Mouse (Mus musculus) large intestine, adult 2 months (tissue): ENCODE results near the gene Qtrt2. TPM values are rescaled to one million over a fixed set of nuclear protein-coding genes. Genes with fewer than 3 reads are reported as not detected.

ENCODE experiments used
- DNase-seq: peaks from one replicate; pipeline ENCODE4 v3.0.0-alpha.2; 2012; ENCODE audit warnings: low read depth, low spot score
- WGBS: fragments of 180-500 bp; shearing (Covaris S2); methylation state at CpG from one replicate; pipeline ENCODE4 v1.1.7; 2018; 5-methylcytosine and 5-hydroxymethylcytosine counted together
- polyA plus RNA-seq: library from polyadenylated mRNA; depleted of rRNA; stranded (reverse); fragments of >200 nt; gene quantifications from 2 replicates; pipeline ENCODE4 v1.2.3, GENCODE M21; 2012; rRNA removed

Gene Qtrt2
- polyA plus RNA-seq: 9.7 and 11.9 TPM in 2 replicates

GRCm38 (mm10) chr16:43926341-43926859, at the start of gene Qtrt2:
TSS of gene Qtrt2 (minus strand) at chr16:43926809.
- DNase-seq: no peak
- 79% methylated on average over 6 of the region's 6 CpGs for WGBS

GRCm38 (mm10) chr16:43973606-43974220, 47.1 kb upstream of the Qtrt2 start:
- DNase-seq: no peak
- 89% methylated on average over 22 of the region's 22 CpGs for WGBS

GRCm38 (mm10) chr16:43973147-43973546, 46.5 kb upstream of the Qtrt2 start:
- no peak for DNase-seq
- WGBS: 86% methylated on average over 11 of the region's 11 CpGs

GRCm38 (mm10) chr16:43972391-43972790, 45.8 kb upstream of the Qtrt2 start:
- 96% methylated on average over 2 of the region's 2 CpGs for WGBS

GRCm38 (mm10) chr16:43971741-43972140, 45.1 kb upstream of the Qtrt2 start:
- DNase-seq: no peak
- WGBS: 56% methylated on average over 9 of the region's 9 CpGs

More at GRCm38 (mm10) chr16:43972391-43972790, 45.8 kb upstream of the Qtrt2 start:
- no peak for DNase-seq

GRCm38 (mm10) chr16:43971189-43971588, 44.6 kb upstream of the Qtrt2 start:
- no peak for DNase-seq
- 78% methylated on average over 11 of the region's 11 CpGs for WGBS

GRCm38 (mm10) chr16:43970426-43970825, 43.8 kb upstream of the Qtrt2 start:
- WGBS: 87% methylated on average over 3 of the region's 3 CpGs

GRCm38 (mm10) chr16:43965781-43966389, 39.3 kb upstream of the Qtrt2 start:
- no peak for DNase-seq
- WGBS: 86% methylated on average over 13 of the region's 13 CpGs

More at GRCm38 (mm10) chr16:43970426-43970825, 43.8 kb upstream of the Qtrt2 start:
- no peak for DNase-seq

GRCm38 (mm10) chr16:43963780-43964179, 37.2 kb upstream of the Qtrt2 start:
- WGBS: 87% methylated on average over 3 of the region's 3 CpGs
- DNase-seq: no peak

GRCm38 (mm10) chr16:43963291-43963690, 36.7 kb upstream of the Qtrt2 start:
- 96% methylated on average over 9 of the region's 9 CpGs for WGBS
- DNase-seq: no peak

- DNase-seq: no peak
- 91% methylated on average over 4 of the region's 4 CpGs for WGBS
Measured at GRCm38 (mm10) chr16:43958038-43958437, 31.4 kb upstream of the Qtrt2 start.

GRCm38 (mm10) chr16:43954913-43955312, 28.3 kb upstream of the Qtrt2 start:
- WGBS: 66% methylated on average over 6 of the region's 6 CpGs
- DNase-seq: no peak

- peak; percentile 10 for DNase-seq
- 17% methylated on average over 4 of the region's 4 CpGs for WGBS
Measured at GRCm38 (mm10) chr16:43951591-43951990, 25.0 kb upstream of the Qtrt2 start.

GRCm38 (mm10) chr16:43945869-43946268, 19.3 kb upstream of the Qtrt2 start:
- 65% methylated on average over 3 of the region's 3 CpGs for WGBS
- DNase-seq: no peak

GRCm38 (mm10) chr16:43945351-43945750, 18.7 kb upstream of the Qtrt2 start:
- no peak for DNase-seq
- 66% methylated on average over 3 of the region's 3 CpGs for WGBS

- DNase-seq: no peak
- 92% methylated on average over 4 of the region's 4 CpGs for WGBS
Measured at GRCm38 (mm10) chr16:43940846-43941245, 14.2 kb upstream of the Qtrt2 start.

- no peak for DNase-seq
- 80% methylated on average over 3 of the region's 3 CpGs for WGBS
Measured at GRCm38 (mm10) chr16:43935892-43936291, 9.3 kb upstream of the Qtrt2 start.

- no peak for DNase-seq
- 57% methylated on average over 3 of the region's 3 CpGs for WGBS
Measured at GRCm38 (mm10) chr16:43935367-43935766, 8.8 kb upstream of the Qtrt2 start.

GRCm38 (mm10) chr16:43934856-43935255, 8.2 kb upstream of the Qtrt2 start:
- 95% methylated on average over 8 of the region's 8 CpGs for WGBS
- no peak for DNase-seq

- DNase-seq: no peak
- WGBS: 93% methylated on average over 6 of the region's 6 CpGs
Measured at GRCm38 (mm10) chr16:43933041-43933440, 6.4 kb upstream of the Qtrt2 start.

GRCm38 (mm10) chr16:43932319-43932718, 5.7 kb upstream of the Qtrt2 start:
- WGBS: 82% methylated on average over 7 of the region's 7 CpGs
- no peak for DNase-seq
